Mouse (Mus musculus): ENCODE measurements around the gene Scnm1.

DNA sequence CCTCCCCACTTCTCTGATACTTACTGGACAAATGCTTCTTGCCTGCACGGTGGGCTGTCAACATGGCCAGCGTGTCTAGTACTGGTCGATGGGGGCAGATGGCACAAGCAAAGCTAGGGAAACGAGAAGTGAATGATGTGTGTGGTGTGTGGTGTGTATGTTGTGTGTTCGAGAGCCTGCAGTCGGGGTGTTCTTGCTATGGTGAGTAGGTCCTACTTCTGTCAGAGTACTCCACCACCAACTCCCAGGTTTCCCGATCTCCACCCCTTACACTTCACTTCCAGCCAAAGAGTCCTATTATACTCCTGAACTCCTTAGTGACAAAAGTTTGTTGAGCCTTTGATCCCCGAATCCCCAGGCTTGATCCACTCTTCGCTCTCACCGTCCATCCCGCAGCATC is 635 bp downstream of the Scnm1 start:
- TF ChIP-seq CEBPB (IDR thresholded peaks at IDR 0.05; ENCODE audit: insufficient read depth, poor library complexity, severe bottlenecking): no peak
- TF ChIP-seq POLR2A (IDR thresholded peaks at IDR 0.05; ENCODE audit: insufficient read length, low read depth): no peak

All from myocyte (in vitro differentiated cells).